Mouse (Mus musculus) neutrophil, adult 83 days (primary cell): ENCODE results near the gene Scgb2b19. TPM values are rescaled to one million over a fixed set of nuclear protein-coding genes. Genes with fewer than 3 reads are reported as not detected.

Experiments
- total RNA-seq, 2 experiments: library from RNA; stranded (reverse); gene quantifications; one replicate each; pipeline ENCODE4 v1.2.4; 2023

Gene Scgb2b19
- not detected for total RNA-seq

GRCm38 (mm10) chr7:33280238-33280637 lies at the start of gene Scgb2b19:
Scgb2b19 (minus strand) TSS chr7:33280338.

GRCm38 (mm10) chr7:33286991-33287390 lies 6.9 kb upstream of the Scgb2b19 start, which contains the start of gene Scgb1b19:
Scgb1b19 (plus strand) TSS chr7:33287291.

Other genes with a start within 250 kb of the Scgb2b19 start
- gene Scgb2b17, start 223.8 kb downstream of the Scgb2b19 start, total RNA-seq = not detected
- not detected for gene Scgb1b17, start 216.9 kb downstream of the Scgb2b19 start, total RNA-seq
- gene Scgb2b18, start 106.5 kb downstream of the Scgb2b19 start, total RNA-seq = not detected
- gene Scgb1b18, start 94.8 kb downstream of the Scgb2b19 start, total RNA-seq = not detected
- not detected for gene Scgb1b19, start 7.0 kb upstream of the Scgb2b19 start, total RNA-seq
- gene Scgb2b20, start 86.0 kb upstream of the Scgb2b19 start, total RNA-seq = not detected
- not detected for gene Scgb1b20, start 92.9 kb upstream of the Scgb2b19 start, total RNA-seq
- not detected for gene Scgb2b21, start 240.1 kb upstream of the Scgb2b19 start, total RNA-seq